Mouse (Mus musculus) stomach, embryonic 14.5 days (tissue): ENCODE data around the gene Skap1. TPM values are rescaled to one million over a fixed set of nuclear protein-coding genes. Genes with fewer than 3 reads are reported as not detected.

Source experiments
- ATAC-seq: fragments of 200-750 bp; cut with Nextera tagmentation; 2 replicates; pipeline ENCODE4 v1.8.0; 2017; ENCODE audit warnings: low read depth, moderate TSS enrichment; ENCODE audit not compliant: insufficient number of reproducible peaks, insufficient read depth, low FRiP score
- H3K27ac ChIP-seq: fragments of 300-500 bp; sonication (generic); 2 replicates; pipeline ENCODE4 v1.5.1; 2014; ENCODE audit warnings: mild to moderate bottlenecking, low read length, moderate library complexity, mixed read lengths
- H3K27me3 ChIP-seq: fragments of 300-500 bp; sonication (generic); 2 replicates; pipeline ENCODE4 v1.6.1; 2014; ENCODE audit warnings: low read length, control low read depth, mixed read lengths; ENCODE audit not compliant: control insufficient read depth, insufficient read depth
- H3K36me3 ChIP-seq: fragments of 300-500 bp; sonication (generic); 2 replicates; pipeline ENCODE4 v1.6.1; 2014; ENCODE audit warnings: mild to moderate bottlenecking, control low read depth, low read length, moderate library complexity, mixed read lengths; ENCODE audit not compliant: control insufficient read depth, insufficient read depth
- H3K4me1 ChIP-seq: fragments of 300-500 bp; sonication (generic); 2 replicates; pipeline ENCODE4 v1.6.1; 2014; ENCODE audit warnings: low read length, control low read depth, mixed read lengths; ENCODE audit not compliant: control insufficient read depth, insufficient read depth
- H3K4me2 ChIP-seq: fragments of 300-500 bp; sonication (generic); replicated peaks from 2 replicates; pipeline ENCODE4 v1.6.1; 2014; ENCODE audit warnings: low read depth, low read length, control low read depth
- H3K4me3 ChIP-seq: fragments of 300-500 bp; sonication (generic); 2 replicates; pipeline ENCODE4 v1.5.1; 2014; ENCODE audit warnings: low read depth, low read length, control low read depth
- H3K9ac ChIP-seq: fragments of 300-500 bp; sonication (generic); replicated peaks from 2 replicates; pipeline ENCODE4 v1.6.1; 2014; ENCODE audit warnings: low read depth, mild to moderate bottlenecking, control low read depth, low read length, moderate library complexity, mixed read lengths
- H3K9me3 ChIP-seq: fragments of 300-500 bp; sonication (generic); 2 replicates; pipeline ENCODE4 v1.6.1; 2016; ENCODE audit warnings: low read depth, low read length, control low read depth; ENCODE audit not compliant: control insufficient read depth
- WGBS: fragments of 180-500 bp; shearing (Covaris S2); extraction: QIAGEN DNeasy Blood & Tissue Kit; methylation state at CpG from one replicate; pipeline ENCODE4 v1.1.7; 2014; 5-methylcytosine and 5-hydroxymethylcytosine counted together
- polyA plus RNA-seq: library from polyadenylated mRNA; unstranded; fragments of >200 nt; fragmentation: Nextera tagmentation; extraction: Ambion mirVana; gene quantifications from 2 replicates; pipeline ENCODE4 v1.2.1, GENCODE M21; 2014

Gene Skap1
- polyA plus RNA-seq, 1 experiment from 2014 or later, result 0.82 TPM

DNA sequence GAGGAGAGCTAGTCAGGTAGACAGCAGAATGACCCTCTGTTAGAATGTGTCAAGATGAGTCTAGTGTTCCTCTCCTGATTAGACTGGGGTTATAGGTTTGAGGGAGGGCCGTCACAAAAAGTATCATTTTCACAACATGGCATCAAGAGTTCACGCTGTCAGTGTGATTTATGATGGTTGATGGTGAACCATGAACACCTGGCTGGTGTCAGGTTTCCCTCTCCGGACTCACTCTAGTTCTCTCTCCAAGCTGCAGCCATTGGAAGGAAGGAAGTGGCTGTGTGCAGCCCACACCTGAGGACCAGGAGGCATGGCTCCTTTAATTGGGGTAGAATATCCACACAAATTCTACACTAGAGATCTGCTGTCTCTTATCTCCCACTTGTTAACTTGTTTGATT lies 18.3 kb downstream of the Skap1 start:
- H3K27ac ChIP-seq, result no peak overlapping the region
- no peak overlapping the region for H3K4me2 ChIP-seq
- no peak overlapping the region for H3K4me3 ChIP-seq
- no peak for ATAC-seq
- no peak overlapping the region for H3K9ac ChIP-seq
- no peaks in the 10 kb centered on the region for H3K36me3 ChIP-seq
- no peaks in the 10 kb centered on the region for H3K9me3 ChIP-seq
- no peaks in the 10 kb centered on the region for H3K27me3 ChIP-seq
- 21% methylated on average over 3 of the region's 3 CpGs for WGBS
- no peaks in the 10 kb centered on the region for H3K4me1 ChIP-seq

DNA sequence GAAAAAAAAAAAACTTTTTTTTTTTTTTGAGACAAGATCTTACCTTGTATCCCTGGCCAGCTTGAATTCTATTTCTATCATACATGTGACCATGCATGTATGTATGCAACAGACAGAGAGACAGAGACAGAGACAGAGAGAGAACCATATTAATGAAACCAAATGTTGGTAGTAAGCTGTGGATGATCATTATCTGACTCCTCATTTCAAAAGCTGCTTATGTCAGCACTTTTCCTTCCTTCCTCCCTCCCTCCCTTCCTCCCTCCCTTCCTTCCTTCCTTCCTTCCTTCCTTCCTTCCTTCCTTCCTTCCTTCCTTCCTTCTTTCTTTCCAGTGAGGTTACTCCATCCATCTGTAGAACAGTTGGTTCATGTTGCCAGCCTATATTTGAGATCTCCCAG lies 18.8 kb downstream of the Skap1 start:
- Histone ChIP-seq H3K9me3 (no peaks in the 10 kb centered on the region), H3K9ac (no peak overlapping the region), H3K4me2 (no peak overlapping the region), H3K4me1 (no peaks in the 10 kb centered on the region), H3K27ac (no peak overlapping the region), H3K36me3 (no peaks in the 10 kb centered on the region), H3K4me3 (no peak overlapping the region), H3K27me3 (no peaks in the 10 kb centered on the region)
- no peak for ATAC-seq

DNA sequence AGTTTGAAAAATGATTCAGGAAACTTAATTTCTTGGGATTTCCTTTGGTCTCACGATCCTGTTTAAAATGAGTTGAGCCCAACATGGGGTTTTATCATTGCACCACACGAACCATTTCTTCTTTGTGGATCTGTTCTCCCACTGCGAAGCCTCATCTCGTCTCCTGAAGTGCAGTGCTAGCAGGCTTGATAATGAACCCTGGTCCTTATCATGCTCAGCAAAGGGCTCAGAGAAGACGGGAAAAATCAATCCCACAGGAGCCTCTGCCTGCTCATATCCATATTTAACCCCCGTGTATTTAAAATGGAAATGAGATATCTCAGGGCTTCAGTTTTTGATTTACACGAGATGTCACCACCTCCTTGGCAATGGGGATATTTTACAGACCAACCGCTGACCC lies 34.1 kb downstream of the Skap1 start:
- ATAC-seq, result no peak
- H3K27me3 ChIP-seq, result no peaks in the 10 kb centered on the region
- no peak overlapping the region for H3K4me2 ChIP-seq
- 75% methylated on average over 8 of the region's 8 CpGs for WGBS
- no peak overlapping the region for H3K9ac ChIP-seq
- H3K36me3 ChIP-seq, result no peaks in the 10 kb centered on the region
- H3K4me1 ChIP-seq, result no peaks in the 10 kb centered on the region
- no peak overlapping the region for H3K4me3 ChIP-seq
- no peaks in the 10 kb centered on the region for H3K9me3 ChIP-seq
- H3K27ac ChIP-seq, result no peak overlapping the region

DNA sequence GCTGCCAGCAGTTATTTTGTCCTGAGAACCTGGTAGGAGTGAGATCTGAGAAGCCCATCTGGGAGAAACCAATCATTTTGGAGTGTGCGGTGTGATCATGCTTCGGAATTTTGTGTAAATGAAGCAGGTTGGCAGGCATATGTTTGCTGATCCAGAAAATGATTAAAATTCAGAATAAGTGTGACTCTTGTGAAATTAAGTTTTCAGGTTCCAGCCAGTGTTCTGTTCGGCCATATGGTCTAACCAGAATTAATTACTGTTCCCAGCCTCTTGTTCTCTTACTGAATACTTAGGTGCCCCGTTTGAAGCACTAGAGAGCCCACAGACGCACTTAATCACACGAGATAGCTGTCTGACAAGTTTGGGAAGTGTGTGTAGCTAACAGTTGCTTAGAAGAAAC lies 36.6 kb downstream of the Skap1 start:
- Histone ChIP-seq H3K9ac (no peak overlapping the region), H3K4me2 (no peak overlapping the region), H3K27me3 (no peaks in the 10 kb centered on the region), H3K4me1 (0 out of 2 replicates have a peak, but pooled peaks cover 4% of the 10 kb centered on the region), H3K36me3 (no peaks in the 10 kb centered on the region), H3K4me3 (no peak overlapping the region), H3K27ac (no peak overlapping the region), H3K9me3 (no peaks in the 10 kb centered on the region)
- 39% methylated on average over 6 of the region's 6 CpGs for WGBS
- no peak for ATAC-seq

DNA sequence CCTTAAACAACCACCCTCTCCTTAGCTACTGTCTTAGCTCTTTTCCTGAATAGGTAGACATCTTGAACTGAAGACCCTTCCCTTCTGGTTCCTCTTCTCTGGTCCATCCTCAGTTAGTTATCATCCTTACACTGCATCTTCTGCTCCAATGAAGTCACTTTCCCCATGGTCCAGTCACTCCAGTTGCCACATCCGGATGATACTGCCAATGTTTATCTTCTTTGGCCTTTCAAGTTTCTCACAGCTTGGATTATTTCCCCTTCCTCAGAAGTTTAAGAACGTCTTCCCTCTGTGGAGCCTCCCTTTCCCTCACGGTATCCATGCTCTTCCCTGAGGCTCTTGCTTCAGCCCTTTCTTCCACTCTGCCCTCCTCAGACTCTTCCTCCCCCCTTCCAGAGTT lies 38.6 kb downstream of the Skap1 start:
- 65% methylated on average over 3 of the region's 3 CpGs for WGBS
- H3K27me3 ChIP-seq, result no peaks in the 10 kb centered on the region
- no peaks in the 10 kb centered on the region for H3K9me3 ChIP-seq
- no peak overlapping the region for H3K4me2 ChIP-seq
- H3K4me1 ChIP-seq, result 0 out of 2 replicates have a peak, but pooled peaks cover 4% of the 10 kb centered on the region
- H3K27ac ChIP-seq, result no peak overlapping the region
- no peak overlapping the region for H3K4me3 ChIP-seq
- no peak overlapping the region for H3K9ac ChIP-seq
- no peak for ATAC-seq
- H3K36me3 ChIP-seq, result no peaks in the 10 kb centered on the region

DNA sequence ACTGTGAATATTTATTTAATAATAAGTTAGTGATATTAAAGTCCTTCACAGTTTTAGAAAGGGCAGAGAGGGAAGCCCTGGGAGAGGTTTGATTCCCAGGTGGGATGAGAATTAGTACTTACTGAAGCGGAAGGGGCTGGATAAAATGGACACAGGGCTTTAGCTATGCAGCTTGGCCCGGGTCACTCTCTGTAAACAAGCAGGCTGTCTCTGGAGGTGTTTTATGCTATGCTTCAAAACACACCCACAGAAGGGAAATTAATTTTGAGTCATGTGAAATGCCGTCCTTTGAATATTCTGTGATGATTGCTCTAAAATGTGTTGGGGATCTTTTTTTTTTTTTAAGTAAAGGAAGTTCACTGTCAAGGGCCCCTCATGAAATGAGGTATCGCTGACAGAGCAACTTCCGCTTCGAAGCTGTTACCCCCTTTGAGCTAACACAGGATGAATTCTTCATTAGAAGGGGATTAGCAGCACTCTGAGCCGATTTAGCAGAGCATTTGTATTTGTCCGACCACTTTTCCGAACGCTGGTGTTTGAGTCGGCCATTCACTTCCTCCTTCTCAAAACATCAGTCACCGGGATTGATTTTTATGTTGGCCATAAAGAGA lies 40.2 kb downstream of the Skap1 start:
- Histone ChIP-seq H3K4me1 (0 out of 2 replicates have a peak, but pooled peaks cover 4% of the 10 kb centered on the region), H3K4me3 (no peak overlapping the region), H3K27me3 (no peaks in the 10 kb centered on the region), H3K27ac (no peak overlapping the region), H3K4me2 (0 out of 2 replicates have a peak overlapping the region, but pooled peaks have one; percentile 10), H3K9ac (no peak overlapping the region), H3K9me3 (no peaks in the 10 kb centered on the region), H3K36me3 (no peaks in the 10 kb centered on the region)
- WGBS, result 26% methylated on average over 12 of the region's 12 CpGs
- ATAC-seq, result no peak

DNA sequence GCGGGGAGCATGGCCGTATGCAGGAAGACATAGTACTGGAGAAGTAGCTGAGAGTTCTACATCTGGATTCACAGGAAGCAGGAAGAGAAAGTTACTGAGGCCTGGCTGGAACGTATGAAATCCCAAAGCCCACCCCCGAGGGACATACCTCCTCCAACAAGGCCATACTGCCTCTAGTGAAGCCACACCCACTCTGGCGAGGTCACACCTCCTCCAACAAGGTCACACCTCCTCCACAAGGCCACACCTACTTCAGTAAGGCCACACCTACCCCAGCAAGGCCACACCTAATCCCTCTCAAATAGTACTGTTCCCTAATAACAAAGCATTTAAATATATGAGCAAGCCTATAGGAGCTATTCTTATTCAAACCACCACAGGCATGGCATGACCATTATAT lies 41.4 kb downstream of the Skap1 start:
- Histone ChIP-seq H3K9me3 (no peaks in the 10 kb centered on the region), H3K4me2 (no peak overlapping the region), H3K4me3 (no peak overlapping the region), H3K36me3 (no peaks in the 10 kb centered on the region), H3K27ac (no peak overlapping the region), H3K27me3 (no peaks in the 10 kb centered on the region), H3K9ac (no peak overlapping the region), H3K4me1 (0 out of 2 replicates have a peak, but pooled peaks cover 4% of the 10 kb centered on the region)
- WGBS, result 59% methylated on average over 5 of the region's 5 CpGs
- ATAC-seq, result no peak

DNA sequence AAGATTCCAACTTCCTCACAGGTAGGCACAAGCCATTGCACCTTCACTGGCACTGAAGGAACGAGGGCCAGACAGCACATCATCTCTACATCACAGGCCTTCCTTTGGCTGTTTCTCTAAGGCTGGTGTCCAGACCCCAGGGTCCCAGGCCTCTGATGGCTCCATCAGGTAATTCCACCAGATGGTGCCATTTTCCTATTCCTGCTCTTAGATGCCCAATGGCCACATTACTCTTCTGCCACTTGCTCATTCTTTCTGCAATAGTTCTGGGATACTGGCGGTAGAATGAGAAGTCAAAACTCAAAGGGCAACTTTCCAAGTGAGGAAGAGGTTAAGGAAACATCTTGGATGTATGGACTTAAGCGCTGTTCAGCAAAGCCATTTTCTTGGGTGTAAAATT lies 50.8 kb downstream of the Skap1 start:
- Histone ChIP-seq H3K27ac (no peak overlapping the region), H3K9ac (no peak overlapping the region), H3K27me3 (no peaks in the 10 kb centered on the region), H3K9me3 (no peaks in the 10 kb centered on the region), H3K4me2 (no peak overlapping the region), H3K4me1 (no peaks in the 10 kb centered on the region), H3K4me3 (no peak overlapping the region), H3K36me3 (no peaks in the 10 kb centered on the region)
- 92% methylated on average over 3 of the region's 3 CpGs for WGBS
- no peak for ATAC-seq

DNA sequence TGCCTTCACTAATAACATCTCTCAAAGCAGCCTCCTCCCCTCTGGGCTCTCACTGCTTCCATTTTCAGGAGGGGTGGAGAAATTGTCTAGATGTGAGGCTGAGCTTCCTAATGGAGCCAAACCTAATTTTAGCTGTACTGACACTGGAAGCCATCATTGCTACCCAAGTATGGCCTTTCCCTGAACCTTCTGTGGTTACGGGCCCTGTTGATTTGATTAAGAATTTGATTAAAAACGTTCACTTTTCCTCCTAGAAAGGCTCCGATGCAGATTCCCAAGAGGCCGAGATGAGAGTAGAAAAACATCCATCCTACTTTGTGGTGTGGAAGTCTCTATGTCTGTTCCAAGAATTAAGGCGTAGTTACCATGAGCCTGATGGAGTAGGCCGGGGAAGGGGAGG lies 60.1 kb downstream of the Skap1 start:
- Histone ChIP-seq H3K4me1 (no peaks in the 10 kb centered on the region), H3K9ac (no peak overlapping the region), H3K9me3 (no peaks in the 10 kb centered on the region), H3K27me3 (no peaks in the 10 kb centered on the region), H3K27ac (no peak overlapping the region), H3K4me3 (no peak overlapping the region), H3K4me2 (no peak overlapping the region), H3K36me3 (no peaks in the 10 kb centered on the region)
- WGBS, result 73% methylated on average over 6 of the region's 6 CpGs
- ATAC-seq, result no peak
